In genomic region chr15:77151178-77151577, GRCm38 (mm10) we compare ENCODE assay signal across 8 mouse cellular contexts.
A peak's percentile ranks its signal among the peaks of the same experiment; 100 is the strongest.
DNase-seq lines count a peak whose midpoint lies in the region; ATAC-seq and TF ChIP-seq lines count a peak whose summit lies in the region.

No protein-coding gene starts in this region.

- TF ChIP-seq CTCF in hindbrain, postnatal 0 days (IDR thresholded peaks at IDR 0.05; ENCODE audit: low read depth) = no peak

- peak overlapping the region; percentile 80 for H3K27ac ChIP-seq in kidney, embryonic 16.5 days (ENCODE audit: low read length)
- no peak overlapping the region for H3K27ac ChIP-seq in embryonic facial prominence, embryonic 11.5 days (replicated peaks; ENCODE audit: low read depth, low read length)
- H3K27ac ChIP-seq in hindbrain, postnatal 0 days = peak overlapping the region; percentile 45; the same call in 1 of the 2 replicates

- H3K36me3 ChIP-seq in kidney, embryonic 16.5 days (ENCODE audit: insufficient read depth, low read length) = no peaks in the 10 kb centered on the region
- no peaks in the 10 kb centered on the region for H3K36me3 ChIP-seq in embryonic facial prominence, embryonic 11.5 days (replicated peaks; ENCODE audit: control insufficient read depth, insufficient read depth, low read depth, low read length)
- no peaks in the 10 kb centered on the region for H3K36me3 ChIP-seq in hindbrain, postnatal 0 days (ENCODE audit: insufficient read depth, low read length)
- peaks cover 31% of the 10 kb centered on the region for H3K36me3 ChIP-seq in myocyte (ENCODE audit: control insufficient read depth, insufficient read depth)

- peak overlapping the region; percentile 59 for H3K4me3 ChIP-seq in kidney, embryonic 16.5 days (ENCODE audit: low read length)
- H3K4me3 ChIP-seq in embryonic facial prominence, embryonic 11.5 days (ENCODE audit: low read depth, low read length) = peak overlapping the region; percentile 5; the same call in 1 of the 2 replicates
- H3K4me3 ChIP-seq in hindbrain, postnatal 0 days (ENCODE audit: low read length) = peak overlapping the region; percentile 65
- peak overlapping the region; percentile 69 for H3K4me3 ChIP-seq in myocyte

- peak overlapping the region; percentile 61 for H3K4me2 ChIP-seq in kidney, embryonic 16.5 days (replicated peaks; ENCODE audit: low read depth, low read length)
- H3K4me2 ChIP-seq in embryonic facial prominence, embryonic 11.5 days (ENCODE audit: low read depth, low read length) = peak overlapping the region; percentile 29; the same call in 1 of the 2 replicates
- peak overlapping the region; percentile 79 for H3K4me2 ChIP-seq in hindbrain, postnatal 0 days (ENCODE audit: low read depth, low read length)
- peak overlapping the region; percentile 71 for H3K4me2 ChIP-seq in myocyte (ENCODE audit: low read depth)

- H3K9ac ChIP-seq in kidney, embryonic 16.5 days (replicated peaks; ENCODE audit: low read length) = peak overlapping the region; percentile 58
- peak overlapping the region; percentile 29; the same call in 1 of the 2 replicates for H3K9ac ChIP-seq in embryonic facial prominence, embryonic 11.5 days (replicated peaks; ENCODE audit: low read length)
- peak overlapping the region; percentile 85 for H3K9ac ChIP-seq in hindbrain, postnatal 0 days (replicated peaks; ENCODE audit: low read length)

- no peak for ATAC-seq in kidney, embryonic 16.5 days (ENCODE audit: low FRiP score, low TSS enrichment)
- ATAC-seq in embryonic facial prominence, embryonic 11.5 days (replicated peaks; ENCODE audit: insufficient number of reproducible peaks, low FRiP score, low TSS enrichment, low read depth) = no peak
- ATAC-seq in hindbrain, postnatal 0 days = no peak
- ATAC-seq in erythroblast, adult 5-6 weeks (replicated peaks; ENCODE audit: low FRiP score, poor library complexity, severe bottlenecking) = no peak

- peak; percentile 95 for TF ChIP-seq POLR2A in myocyte (IDR thresholded peaks at IDR 0.05; ENCODE audit: insufficient read length, low read depth)

- peak overlapping the region; percentile 24 for H3ac ChIP-seq in myocyte (ENCODE audit: control insufficient read depth, insufficient read length)

- peaks cover 41% of the 10 kb centered on the region for H3K4me1 ChIP-seq in kidney, embryonic 16.5 days (ENCODE audit: insufficient read depth, low read length)
- H3K4me1 ChIP-seq in embryonic facial prominence, embryonic 11.5 days (ENCODE audit: control insufficient read depth, insufficient read depth, low read length) = no peaks in the 10 kb centered on the region
- peaks cover 29% of the 10 kb centered on the region for H3K4me1 ChIP-seq in hindbrain, postnatal 0 days (ENCODE audit: insufficient read depth, low read length)

- H3K27me3 ChIP-seq in kidney, embryonic 16.5 days (ENCODE audit: insufficient read depth, low read length) = no peaks in the 10 kb centered on the region
- no peaks in the 10 kb centered on the region for H3K27me3 ChIP-seq in embryonic facial prominence, embryonic 11.5 days (ENCODE audit: control insufficient read depth, insufficient read depth, low read length)
- no peaks in the 10 kb centered on the region for H3K27me3 ChIP-seq in hindbrain, postnatal 0 days (ENCODE audit: insufficient read depth, low read length)
- no peaks in the 10 kb centered on the region for H3K27me3 ChIP-seq in myocyte (ENCODE audit: control insufficient read depth, insufficient read depth, insufficient read length)

- H3K9me3 ChIP-seq in kidney, embryonic 16.5 days (ENCODE audit: low read length) = no peaks in the 10 kb centered on the region
- H3K9me3 ChIP-seq in embryonic facial prominence, embryonic 11.5 days (replicated peaks; ENCODE audit: control insufficient read depth, low read length) = no peaks in the 10 kb centered on the region
- H3K9me3 ChIP-seq in hindbrain, postnatal 0 days (ENCODE audit: low read length) = no peaks in the 10 kb centered on the region

- no peak for DNase-seq in kidney, postnatal 25 days
- no peak for DNase-seq in embryonic facial prominence, embryonic 11.5 days (ENCODE audit: low spot score)
- DNase-seq in hindbrain, postnatal 0 days (ENCODE audit: low spot score) = peak; percentile 24
- no peak for DNase-seq in c-Kit-positive CD71-positive TER-119-positive erythroid progenitor cells, embryonic 14.5 days (ENCODE audit: low spot score)
- no peak for DNase-seq in adrenal gland, adult (ENCODE audit: inconsistent age in 2 of 2, low spot score in 1 of 2)

- H3K79me2 ChIP-seq in myocyte (ENCODE audit: control insufficient read depth, insufficient read depth) = peaks cover 97% of the 10 kb centered on the region

- WGBS in kidney, embryonic 16.5 days = 24% methylated on average over 8 of the region's 8 CpGs
- 52% methylated on average over 8 of the region's 8 CpGs for WGBS in embryonic facial prominence, embryonic 11.5 days
- WGBS in hindbrain, postnatal 0 days = 25% methylated on average over 8 of the region's 8 CpGs

TF ChIP-seq in myocyte, 11 proteins besides CTCF, POLR2A, EP300 and RAD21:
- peak in 1 of 3 experiments; percentile 72 for TF ChIP-seq MYOG (IDR thresholded peaks at IDR 0.05; ENCODE audit: control insufficient read depth in 1 of 3, insufficient read depth in 1 of 3, insufficient read length in 2 of 3, low read depth in 2 of 3)
- TF ChIP-seq USF1 (IDR thresholded peaks at IDR 0.05; ENCODE audit: low read depth) = no peak
- TF ChIP-seq MAX (IDR thresholded peaks at IDR 0.05; ENCODE audit: low read depth) = no peak
- TF ChIP-seq E2F4 (IDR thresholded peaks at IDR 0.05; ENCODE audit: insufficient read depth) = no peak
- no peak for TF ChIP-seq TCF12 (IDR thresholded peaks at IDR 0.05; ENCODE audit: insufficient read depth, poor library complexity, severe bottlenecking)
- TF ChIP-seq POLR2AphosphoS2 (IDR thresholded peaks at IDR 0.05; ENCODE audit: insufficient read length, low read depth) = peak; percentile 99
- TF ChIP-seq CEBPB (IDR thresholded peaks at IDR 0.05; ENCODE audit: insufficient read depth, poor library complexity, severe bottlenecking) = peak; percentile 93
- no peak for TF ChIP-seq SRF (IDR thresholded peaks at IDR 0.05; ENCODE audit: control insufficient read depth, insufficient read length, low read depth)
- peak in 2 of 3 experiments; percentile 49 to 79 for TF ChIP-seq MYOD1 (IDR thresholded peaks at IDR 0.05; ENCODE audit: control insufficient read depth in 1 of 3, insufficient read length in 2 of 3, low read depth in 2 of 3)
TF ChIP-seq in myocyte: peak in this region for 4.

Comparison
In these comparisons a context has a peak if more than half of its experiments do, and no peak if none do; other contexts are left out.
1. H3K4me2 ChIP-seq: peak in every context shown above with its lines; median percentile 79 in hindbrain, postnatal 0 days; 71 in myocyte; 61 in kidney, embryonic 16.5 days; 29 in embryonic facial prominence, embryonic 11.5 days.
2. H3K4me3 ChIP-seq: peak in every context shown above with its lines; median percentile 69 in myocyte; 65 in hindbrain, postnatal 0 days; 59 in kidney, embryonic 16.5 days; 5 in embryonic facial prominence, embryonic 11.5 days.
3. H3K9ac ChIP-seq: peak in every context shown above with its lines; median percentile 85 in hindbrain, postnatal 0 days; 58 in kidney, embryonic 16.5 days; 29 in embryonic facial prominence, embryonic 11.5 days.